Mouse (Mus musculus): Measurements from ENCODE around the gene Ppp1r16b. TPM values are rescaled to one million over a fixed set of nuclear protein-coding genes. Genes with fewer than 3 reads are reported as not detected.

The Ppp1r16b gene
- total and polyA plus RNA-seq, 2 experiments, result 0.99 to 2.4 TPM

GRCm38 (mm10) chr2:158687804-158688241 lies 22.6 kb downstream of the Ppp1r16b start:
- Histone ChIP-seq H3K27me3 (ENCODE audit: control insufficient read depth, insufficient read depth, low read length) (no peaks in the 10 kb centered on the region), H3K36me3 (ENCODE audit: control insufficient read depth, insufficient read depth, low read length) (no peaks in the 10 kb centered on the region), H3K9ac (ENCODE audit: low read depth, low read length) (peak overlapping the region; percentile 38; the same call in 1 of the 2 replicates), H3K27ac (replicated peaks; ENCODE audit: insufficient read depth, low read depth, low read length) (peak overlapping the region; percentile 66), H3K4me3 (ENCODE audit: insufficient read depth, low read depth, low read length) (no peak overlapping the region), H3K79me2 (ENCODE audit: control insufficient read depth, insufficient read depth, low read length) (no peaks in the 10 kb centered on the region), H3K4me1 (ENCODE audit: control insufficient read depth, insufficient read depth, low read length) (peaks cover 8% of the 10 kb centered on the region; the same call in 1 of the 2 replicates)
- DNase-seq (ENCODE audit: extremely low read depth, low read depth, low spot score), result no peak
- WGBS, result 51% methylated on average over 25 of the region's 25 CpGs
- TF ChIP-seq CTCF (IDR thresholded peaks at IDR 0.05; ENCODE audit: low read depth, low read length), result no peak
- no peak for TF ChIP-seq POLR2A (IDR thresholded peaks at IDR 0.05; ENCODE audit: extremely low read depth, insufficient read depth, low read length)

GRCm38 (mm10) chr2:158689060-158689459 lies 23.9 kb downstream of the Ppp1r16b start:
- H3K27ac ChIP-seq (replicated peaks; ENCODE audit: insufficient read depth, low read depth, low read length), result peak overlapping the region; percentile 64
- H3K27me3 ChIP-seq (ENCODE audit: control insufficient read depth, insufficient read depth, low read length), result no peaks in the 10 kb centered on the region
- H3K4me1 ChIP-seq (ENCODE audit: control insufficient read depth, insufficient read depth, low read length), result peaks cover 8% of the 10 kb centered on the region; the same call in 1 of the 2 replicates
- DNase-seq (ENCODE audit: extremely low read depth, low read depth, low spot score), result no peak
- WGBS, result 86% methylated on average over 5 of the region's 5 CpGs
- H3K9ac ChIP-seq (ENCODE audit: low read depth, low read length), result no peak overlapping the region
- H3K4me3 ChIP-seq (ENCODE audit: insufficient read depth, low read depth, low read length), result no peak overlapping the region
- H3K36me3 ChIP-seq (ENCODE audit: control insufficient read depth, insufficient read depth, low read length), result no peaks in the 10 kb centered on the region
- H3K79me2 ChIP-seq (ENCODE audit: control insufficient read depth, insufficient read depth, low read length), result no peaks in the 10 kb centered on the region
- no peak for TF ChIP-seq POLR2A (IDR thresholded peaks at IDR 0.05; ENCODE audit: extremely low read depth, insufficient read depth, low read length)
- TF ChIP-seq CTCF (IDR thresholded peaks at IDR 0.05; ENCODE audit: low read depth, low read length), result no peak

GRCm38 (mm10) chr2:158689640-158690039 lies 24.4 kb downstream of the Ppp1r16b start:
- DNase-seq (ENCODE audit: extremely low read depth, low read depth, low spot score), result no peak
- Histone ChIP-seq H3K36me3 (ENCODE audit: control insufficient read depth, insufficient read depth, low read length) (no peaks in the 10 kb centered on the region), H3K27me3 (ENCODE audit: control insufficient read depth, insufficient read depth, low read length) (no peaks in the 10 kb centered on the region), H3K27ac (replicated peaks; ENCODE audit: insufficient read depth, low read depth, low read length) (0 out of 2 replicates have a peak overlapping the region, but pooled peaks have one; percentile 6), H3K9ac (ENCODE audit: low read depth, low read length) (no peak overlapping the region), H3K4me1 (ENCODE audit: control insufficient read depth, insufficient read depth, low read length) (peaks cover 8% of the 10 kb centered on the region; the same call in 1 of the 2 replicates), H3K4me3 (ENCODE audit: insufficient read depth, low read depth, low read length) (no peak overlapping the region), H3K79me2 (ENCODE audit: control insufficient read depth, insufficient read depth, low read length) (no peaks in the 10 kb centered on the region)
- TF ChIP-seq POLR2A (IDR thresholded peaks at IDR 0.05; ENCODE audit: extremely low read depth, insufficient read depth, low read length) (no peak), CTCF (IDR thresholded peaks at IDR 0.05; ENCODE audit: low read depth, low read length) (no peak)
- WGBS, result 80% methylated on average over 7 of the region's 7 CpGs

GRCm38 (mm10) chr2:158690116-158690515 lies 24.9 kb downstream of the Ppp1r16b start:
- TF ChIP-seq POLR2A (IDR thresholded peaks at IDR 0.05; ENCODE audit: extremely low read depth, insufficient read depth, low read length) (no peak), CTCF (IDR thresholded peaks at IDR 0.05; ENCODE audit: low read depth, low read length) (no peak)
- Histone ChIP-seq H3K79me2 (ENCODE audit: control insufficient read depth, insufficient read depth, low read length) (no peaks in the 10 kb centered on the region), H3K27ac (replicated peaks; ENCODE audit: insufficient read depth, low read depth, low read length) (no peak overlapping the region), H3K36me3 (ENCODE audit: control insufficient read depth, insufficient read depth, low read length) (no peaks in the 10 kb centered on the region), H3K4me3 (ENCODE audit: insufficient read depth, low read depth, low read length) (no peak overlapping the region), H3K9ac (ENCODE audit: low read depth, low read length) (no peak overlapping the region), H3K4me1 (ENCODE audit: control insufficient read depth, insufficient read depth, low read length) (peaks cover 8% of the 10 kb centered on the region; the same call in 1 of the 2 replicates), H3K27me3 (ENCODE audit: control insufficient read depth, insufficient read depth, low read length) (no peaks in the 10 kb centered on the region)
- 79% methylated on average over 8 of the region's 8 CpGs for WGBS
- no peak for DNase-seq (ENCODE audit: extremely low read depth, low read depth, low spot score)

GRCm38 (mm10) chr2:158692191-158692590 lies 27.0 kb downstream of the Ppp1r16b start:
- Histone ChIP-seq H3K4me1 (ENCODE audit: control insufficient read depth, insufficient read depth, low read length) (peaks cover 8% of the 10 kb centered on the region; the same call in 1 of the 2 replicates), H3K27ac (replicated peaks; ENCODE audit: insufficient read depth, low read depth, low read length) (no peak overlapping the region), H3K4me3 (ENCODE audit: insufficient read depth, low read depth, low read length) (no peak overlapping the region), H3K9ac (ENCODE audit: low read depth, low read length) (no peak overlapping the region), H3K79me2 (ENCODE audit: control insufficient read depth, insufficient read depth, low read length) (no peaks in the 10 kb centered on the region), H3K27me3 (ENCODE audit: control insufficient read depth, insufficient read depth, low read length) (no peaks in the 10 kb centered on the region), H3K36me3 (ENCODE audit: control insufficient read depth, insufficient read depth, low read length) (no peaks in the 10 kb centered on the region)
- DNase-seq (ENCODE audit: extremely low read depth, low read depth, low spot score), result no peak
- no peak for TF ChIP-seq POLR2A (IDR thresholded peaks at IDR 0.05; ENCODE audit: extremely low read depth, insufficient read depth, low read length)
- TF ChIP-seq CTCF (IDR thresholded peaks at IDR 0.05; ENCODE audit: low read depth, low read length), result no peak
- 81% methylated on average over 6 of the region's 6 CpGs for WGBS

GRCm38 (mm10) chr2:158695811-158696210 lies 30.6 kb downstream of the Ppp1r16b start:
- no peak overlapping the region for H3K9ac ChIP-seq (ENCODE audit: low read depth, low read length)
- H3K4me1 ChIP-seq (ENCODE audit: control insufficient read depth, insufficient read depth, low read length), result no peaks in the 10 kb centered on the region
- DNase-seq (ENCODE audit: extremely low read depth, low read depth, low spot score), result no peak
- no peak overlapping the region for H3K4me3 ChIP-seq (ENCODE audit: insufficient read depth, low read depth, low read length)
- H3K79me2 ChIP-seq (ENCODE audit: control insufficient read depth, insufficient read depth, low read length), result no peaks in the 10 kb centered on the region
- TF ChIP-seq CTCF (IDR thresholded peaks at IDR 0.05; ENCODE audit: low read depth, low read length) (no peak), POLR2A (IDR thresholded peaks at IDR 0.05; ENCODE audit: extremely low read depth, insufficient read depth, low read length) (no peak)
- H3K36me3 ChIP-seq (ENCODE audit: control insufficient read depth, insufficient read depth, low read length), result no peaks in the 10 kb centered on the region
- 83% methylated on average over 27 of the region's 27 CpGs for WGBS
- H3K27ac ChIP-seq (replicated peaks; ENCODE audit: insufficient read depth, low read depth, low read length), result peak overlapping the region; percentile 39
- H3K27me3 ChIP-seq (ENCODE audit: control insufficient read depth, insufficient read depth, low read length), result no peaks in the 10 kb centered on the region
